Mouse (Mus musculus) bone marrow macrophage, adult 2 months (primary cell): ENCODE measurements around the gene Csk. TPM values are rescaled to one million over a fixed set of nuclear protein-coding genes. Genes with fewer than 3 reads are reported as not detected.

ENCODE experiments used
- H3K27ac ChIP-seq: 2 replicates; pipeline ENCODE4 v1.5.1; 2012; ENCODE audit warnings: low read depth, low read length; ENCODE audit not compliant: insufficient read depth
- H3K4me1 ChIP-seq: 2 replicates; pipeline ENCODE4 v1.6.1; 2012; ENCODE audit warnings: low read length; ENCODE audit not compliant: control insufficient read depth, insufficient read depth
- H3K4me3 ChIP-seq: 2 replicates; pipeline ENCODE4 v1.5.1; 2012; ENCODE audit warnings: mild to moderate bottlenecking, low read length, moderate library complexity; ENCODE audit not compliant: insufficient read depth
- CTCF ChIP-seq: IDR thresholded peaks from 2 replicates; pipeline ENCODE4 v1.5.1; 2012; ENCODE audit warnings: low read depth, mild to moderate bottlenecking, low read length, moderate library complexity
- POLR2A ChIP-seq: IDR thresholded peaks from 2 replicates; pipeline ENCODE4 v1.6.1; 2012; ENCODE audit warnings: mild to moderate bottlenecking, low read depth, low read length, borderline replicate concordance
- polyA plus RNA-seq: library from polyadenylated mRNA; stranded (reverse); fragments of >200 nt; gene quantifications from 2 replicates; pipeline ENCODE4 v1.2.4, GENCODE M21; 2012; ENCODE audit not compliant: missing spikeins, insufficient read depth, insufficient read length

Csk gene
- polyA plus RNA-seq, 1 experiment: 126 TPM

GRCm38 (mm10) chr9:57604875-57605274 is 48.6 kb downstream of the Csk start:
- Histone ChIP-seq H3K4me3 (no peak overlapping the region), H3K27ac (no peak overlapping the region), H3K4me1 (no peaks in the 10 kb centered on the region)
- TF ChIP-seq CTCF: no peak
- no peak for TF ChIP-seq POLR2A

DNA sequence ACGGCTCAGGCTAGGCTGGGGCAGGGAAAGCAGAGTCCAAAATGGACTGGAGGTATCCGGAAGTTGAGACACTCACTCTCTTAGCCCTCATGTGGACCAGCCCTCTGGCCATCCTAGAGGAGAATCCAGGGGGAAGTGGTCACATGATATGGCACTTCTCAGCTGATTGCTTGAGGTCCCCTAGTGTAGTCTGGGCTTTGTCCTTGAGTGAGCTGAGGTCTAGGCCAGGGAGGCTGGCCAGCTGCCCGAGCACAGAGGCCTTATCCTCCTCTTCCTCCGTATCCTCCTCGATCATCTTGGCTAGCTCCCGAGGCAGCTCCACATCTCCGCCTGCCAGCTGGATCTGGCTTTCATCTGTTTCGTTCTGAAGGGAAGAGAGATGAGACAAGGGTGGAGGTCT is 51.3 kb downstream of the Csk start:
- Histone ChIP-seq H3K27ac (no peak overlapping the region), H3K4me1 (no peaks in the 10 kb centered on the region), H3K4me3 (no peak overlapping the region)
- TF ChIP-seq CTCF: no peak
- no peak for TF ChIP-seq POLR2A

GRCm38 (mm10) chr9:57601353-57601706 is 52.1 kb downstream of the Csk start:
- Histone ChIP-seq H3K4me3 (no peak overlapping the region), H3K4me1 (no peaks in the 10 kb centered on the region), H3K27ac (no peak overlapping the region)
- TF ChIP-seq CTCF (no peak), POLR2A (no peak)

- H3K4me3 ChIP-seq: no peak overlapping the region
- no peak overlapping the region for H3K27ac ChIP-seq
Observed at GRCm38 (mm10) chr9:57600620-57601352, 52.6 kb downstream of the Csk start.

GRCm38 (mm10) chr9:57598851-57599563 is 54.4 kb downstream of the Csk start:
- H3K4me1 ChIP-seq: no peaks in the 10 kb centered on the region
- H3K27ac ChIP-seq: no peak overlapping the region
- TF ChIP-seq CTCF (no peak), POLR2A (no peak)
- H3K4me3 ChIP-seq: no peak overlapping the region

More at GRCm38 (mm10) chr9:57600620-57601352, 52.6 kb downstream of the Csk start:
- H3K4me1 ChIP-seq: no peaks in the 10 kb centered on the region
- TF ChIP-seq CTCF (no peak), POLR2A (no peak)

DNA sequence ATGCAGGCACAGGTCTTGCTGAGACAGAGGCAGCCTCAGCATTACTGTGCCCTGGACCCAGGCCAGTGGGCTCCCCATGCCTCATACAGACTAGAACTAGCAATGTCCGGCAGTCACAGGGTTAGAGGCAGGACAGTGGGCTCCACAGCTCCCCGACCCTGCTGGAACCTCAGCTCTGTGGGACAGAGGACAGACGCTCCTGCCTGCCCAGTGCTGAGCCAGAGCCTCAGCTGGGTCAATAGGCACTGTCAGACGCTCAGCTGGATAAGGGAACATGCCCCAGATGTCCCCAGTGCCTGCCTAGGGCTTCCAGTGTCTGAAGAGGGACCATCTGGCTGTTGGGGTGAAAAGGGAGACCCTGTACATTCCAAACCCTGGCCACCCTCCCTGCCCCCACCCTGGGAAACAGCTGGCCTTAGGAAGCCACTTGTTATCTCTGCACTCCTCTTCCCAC is 55.5 kb downstream of the Csk start:
- Histone ChIP-seq H3K4me1 (no peaks in the 10 kb centered on the region), H3K27ac (no peak overlapping the region), H3K4me3 (no peak overlapping the region)
- TF ChIP-seq POLR2A: no peak
- TF ChIP-seq CTCF: no peak

DNA sequence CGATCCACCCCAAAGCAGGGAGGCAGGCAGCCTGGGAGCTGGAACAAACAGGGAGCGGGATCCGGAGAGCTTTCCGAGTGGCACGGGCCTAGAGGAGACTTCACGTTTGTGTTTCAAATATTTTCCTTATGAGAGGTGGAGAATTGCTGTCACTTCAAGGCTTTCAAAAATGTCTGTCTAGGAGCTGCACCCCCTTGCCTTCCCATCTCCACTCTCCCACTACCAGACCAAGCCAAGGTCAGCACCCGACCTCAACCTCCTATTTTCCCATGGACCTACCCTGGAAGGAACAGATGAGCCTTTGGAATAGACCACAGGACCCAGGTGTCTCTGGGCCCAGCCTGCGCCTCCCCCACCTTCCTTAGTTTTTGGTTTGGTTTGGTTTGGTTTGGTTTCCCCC is 56.2 kb downstream of the Csk start:
- Histone ChIP-seq H3K4me1 (no peaks in the 10 kb centered on the region), H3K27ac (no peak overlapping the region), H3K4me3 (no peak overlapping the region)
- TF ChIP-seq POLR2A: no peak
- TF ChIP-seq CTCF: no peak

- Histone ChIP-seq H3K27ac (no peak overlapping the region), H3K4me1 (peaks cover under 1% of the 10 kb centered on the region; the same call in 1 of the 2 replicates), H3K4me3 (no peak overlapping the region)
- TF ChIP-seq CTCF (no peak), POLR2A (no peak)
Observed at GRCm38 (mm10) chr9:57594174-57594509, 59.3 kb downstream of the Csk start.

DNA sequence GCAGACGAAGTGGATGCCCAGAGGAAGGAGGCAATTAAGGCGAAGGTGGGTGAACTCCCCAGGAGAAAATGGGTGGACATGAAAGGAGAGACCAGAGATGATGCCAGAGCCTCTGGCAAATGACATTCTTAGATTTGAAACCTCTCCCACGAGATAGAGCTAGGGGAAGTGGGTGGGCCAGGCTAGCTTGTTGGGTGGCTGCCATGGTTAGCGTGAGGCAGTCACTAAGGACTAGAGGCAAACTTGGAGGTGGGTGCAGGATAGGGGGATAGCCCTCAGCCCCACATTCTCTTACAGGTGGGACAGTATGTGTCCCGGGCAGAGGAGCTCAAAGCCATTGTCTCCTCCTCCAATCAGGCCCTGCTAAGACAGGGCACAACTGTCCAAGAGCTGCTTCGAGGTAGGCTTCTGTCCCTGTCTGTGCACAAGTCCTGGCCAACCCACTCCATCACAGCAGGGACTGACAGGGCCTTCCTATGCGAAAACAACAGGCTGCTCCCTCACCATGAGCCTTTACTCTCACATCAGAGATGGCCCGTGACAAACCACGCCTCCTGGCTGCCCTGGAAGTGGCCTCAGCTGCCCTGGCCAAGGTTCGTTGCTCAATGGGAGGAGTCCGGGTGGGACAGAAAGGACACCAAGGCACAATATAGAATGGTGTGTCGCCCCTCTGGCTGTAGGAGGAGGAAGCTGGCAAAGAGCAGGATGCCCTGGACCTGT is 59.8 kb downstream of the Csk start:
- TF ChIP-seq CTCF: no peak
- no peak for TF ChIP-seq POLR2A
- peaks cover 3% of the 10 kb centered on the region; the same call in 1 of the 2 replicates for H3K4me1 ChIP-seq
- no peak overlapping the region for H3K4me3 ChIP-seq
- H3K27ac ChIP-seq: no peak overlapping the region

GRCm38 (mm10) chr9:57590726-57591125 is 62.7 kb downstream of the Csk start:
- Histone ChIP-seq H3K27ac (no peak overlapping the region), H3K4me1 (peaks cover 3% of the 10 kb centered on the region; the same call in 1 of the 2 replicates), H3K4me3 (no peak overlapping the region)
- TF ChIP-seq POLR2A (no peak), CTCF (no peak)
